9 mouse cellular contexts compared by ENCODE assay signal in genomic region chr7:46935847-46936246, GRCm38 (mm10). TPM values are rescaled to one million over a fixed set of nuclear protein-coding genes. Genes with fewer than 3 reads are reported as not detected.
DNase-seq lines count a peak whose midpoint lies in the region; ATAC-seq lines count a peak whose summit lies in the region.
"Had no signal": no experiment of that assay in that cellular context is flagged by ENCODE, and none has a peak within 500 bp of the region (broad histone marks: within the 10 kb centered on the region; RNA-seq: fewer than 3 reads in every experiment).

No protein-coding gene starts in this region.

- H3K27ac ChIP-seq in heart, embryonic 10.5 days, result no peak overlapping the region
- H3K27ac ChIP-seq in forebrain, embryonic 11.5 days (ENCODE audit: low read depth, low read length), result no peak overlapping the region
- H3K27ac ChIP-seq: limb, embryonic 15.5 days had no signal

- H3K4me3 ChIP-seq in heart, embryonic 10.5 days, result no peak overlapping the region
- H3K4me3 ChIP-seq in forebrain, embryonic 11.5 days (ENCODE audit: low read depth, low read length), result no peak overlapping the region
- H3K4me3 ChIP-seq: limb, embryonic 15.5 days had no signal

- peaks cover 59% of the 10 kb centered on the region for H3K36me3 ChIP-seq in heart, embryonic 10.5 days
- H3K36me3 ChIP-seq in forebrain, embryonic 11.5 days (ENCODE audit: control insufficient read depth, insufficient read depth, low read length), result no peaks in the 10 kb centered on the region; the same call in 1 of the 2 replicates

- no peak overlapping the region for H3K9ac ChIP-seq in forebrain, embryonic 11.5 days (ENCODE audit: low read length)
- H3K9ac ChIP-seq: limb, embryonic 15.5 days had no signal

- 59% methylated on average over 4 of the region's 4 CpGs for WGBS in heart, embryonic 10.5 days
- 55% methylated on average over 4 of the region's 4 CpGs for WGBS in forebrain, embryonic 11.5 days

- no peaks in the 10 kb centered on the region for H3K27me3 ChIP-seq in heart, embryonic 10.5 days (ENCODE audit: insufficient read depth, poor library complexity, severe bottlenecking)
- H3K27me3 ChIP-seq in forebrain, embryonic 11.5 days (ENCODE audit: control insufficient read depth, insufficient read depth, low read length), result no peaks in the 10 kb centered on the region
- H3K27me3 ChIP-seq: limb, embryonic 15.5 days had no signal

- no peaks in the 10 kb centered on the region for H3K9me3 ChIP-seq in heart, embryonic 10.5 days
- no peaks in the 10 kb centered on the region for H3K9me3 ChIP-seq in forebrain, embryonic 11.5 days (ENCODE audit: control insufficient read depth, low read length)
- H3K9me3 ChIP-seq: limb, embryonic 15.5 days had no signal

- H3K4me1 ChIP-seq in heart, embryonic 10.5 days, result peaks cover 2% of the 10 kb centered on the region; the same call in 1 of the 2 replicates
- no peaks in the 10 kb centered on the region for H3K4me1 ChIP-seq in forebrain, embryonic 11.5 days (replicated peaks; ENCODE audit: control insufficient read depth, insufficient read depth, low read length)
- H3K4me1 ChIP-seq: limb, embryonic 15.5 days had no signal

- H3K4me2 ChIP-seq in forebrain, embryonic 11.5 days (ENCODE audit: low read depth, low read length, severe bottlenecking), result no peak overlapping the region
- H3K4me2 ChIP-seq: limb, embryonic 15.5 days had no signal

- peak; percentile 32 for DNase-seq in heart, postnatal 4 days
- no peak for DNase-seq in heart, embryonic 10.5 days (ENCODE audit: low spot score)
- DNase-seq in B cell, adult 2 months, result peak; percentile 37 to 47
- DNase-seq in NIH3T3 (ENCODE audit: low read depth), result peak; percentile 70
- DNase-seq in kidney, adult 9 months, result peak; percentile 38
- DNase-seq in retina, embryonic 14.5 days (ENCODE audit: low spot score), result peak; percentile 52
- no peak for DNase-seq in forebrain, embryonic 11.5 days (ENCODE audit: low spot score)
- no peak for DNase-seq in c-Kit-positive CD71-positive TER-119-positive erythroid progenitor cells, embryonic 14.5 days (ENCODE audit: low spot score)

- ATAC-seq in forebrain, embryonic 11.5 days (replicated peaks; ENCODE audit: low FRiP score), result no peak

RNA-seq across cellular contexts. Expression of gene Tsg101, which starts 16.1 kb away (rescaled TPM):
- 10 to 100 TPM; 87.5 to 92.4 TPM for total RNA-seq in heart, postnatal 4 days (2021)
- 198 and 215 TPM in 2 replicates for polyA plus RNA-seq in heart, embryonic 10.5 days (2016; fragmentation: Nextera tagmentation; extraction: Ambion mirVana)
- 311 and 322 TPM in 2 replicates for polyA plus RNA-seq in forebrain, embryonic 11.5 days (2014; fragmentation: Nextera tagmentation; extraction: Ambion mirVana)

RNA-seq across cellular contexts. Expression of gene Uevld, which starts 22.5 kb away (rescaled TPM):
- 10 to 100 TPM; 14.9 to 16.8 TPM for total RNA-seq in heart, postnatal 4 days (2021)
- polyA plus RNA-seq in heart, embryonic 10.5 days (2016; fragmentation: Nextera tagmentation; extraction: Ambion mirVana), result 8.3 and 9.0 TPM in 2 replicates
- 13.9 and 14.3 TPM in 2 replicates for polyA plus RNA-seq in forebrain, embryonic 11.5 days (2014; fragmentation: Nextera tagmentation; extraction: Ambion mirVana)

RNA-seq across cellular contexts. Expression of gene Gm9999, which starts 47.5 kb away (rescaled TPM):
- not detected for total RNA-seq in heart, postnatal 4 days (2021)
- polyA plus RNA-seq in heart, embryonic 10.5 days (2016; fragmentation: Nextera tagmentation; extraction: Ambion mirVana), result not detected in 2 replicates
- polyA plus RNA-seq in forebrain, embryonic 11.5 days (2014; fragmentation: Nextera tagmentation; extraction: Ambion mirVana), result not detected in 2 replicates
- polyA plus RNA-seq: limb, embryonic 15.5 days had no signal

Comparison
In these comparisons a context has a peak if more than half of its experiments do, and no peak if none do; other contexts are left out.
1. DNase-seq: peak in heart, postnatal 4 days (single experiment), B cell, adult 2 months (2 of 2), NIH3T3 (single experiment), kidney, adult 9 months (single experiment) and retina, embryonic 14.5 days (single experiment); none in heart, embryonic 10.5 days (single experiment), forebrain, embryonic 11.5 days (single experiment) and c-Kit-positive CD71-positive TER-119-positive erythroid progenitor cells, embryonic 14.5 days (single experiment).